Mouse (Mus musculus): Measurements from ENCODE around the gene Rec8. TPM values are rescaled to one million over a fixed set of nuclear protein-coding genes. Genes with fewer than 3 reads are reported as not detected.
A peak's percentile ranks its signal among the peaks of the same experiment; 100 is the strongest.

The Rec8 gene
- total and polyA plus RNA-seq, 3 experiments = not detected

DNA sequence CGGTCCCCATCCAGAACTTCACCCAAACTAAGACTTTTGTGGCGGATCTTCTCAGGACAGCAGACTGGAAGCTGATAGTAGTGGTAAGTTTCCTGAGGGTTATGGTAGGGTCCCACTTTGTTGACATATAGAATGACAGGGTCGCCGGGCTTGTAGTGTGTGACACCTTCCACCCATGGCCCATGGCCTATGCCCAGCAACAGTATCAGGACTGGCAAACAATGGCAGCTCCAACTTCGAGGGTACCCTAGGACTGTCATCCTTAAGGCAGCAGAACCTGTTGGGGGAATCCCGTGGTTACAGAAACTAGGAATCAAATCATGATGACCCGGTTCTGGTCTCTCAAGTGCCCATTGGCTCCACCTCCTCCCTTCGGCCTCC lies 24.8 kb downstream of the Rec8 start:
- TF ChIP-seq JUND (conservative IDR thresholded peaks at IDR 0.05; ENCODE audit: low read depth, low read length) (no peak), RAD21 (IDR thresholded peaks at IDR 0.05; ENCODE audit: low read depth, low read length) (no peak), JUN (IDR thresholded peaks at IDR 0.05; ENCODE audit: insufficient read depth, low read depth, low read length) (no peak), ETS1 (conservative IDR thresholded peaks at IDR 0.05; ENCODE audit: low read depth, low read length) (no peak), MAZ (IDR thresholded peaks at IDR 0.05; ENCODE audit: low read depth, low read length) (no peak), SMC3 (IDR thresholded peaks at IDR 0.05; ENCODE audit: low read depth, low read length) (no peak), HCFC1 (IDR thresholded peaks at IDR 0.05; ENCODE audit: low read depth, low read length) (no peak), CHD2 (IDR thresholded peaks at IDR 0.05; ENCODE audit: low read length) (no peak), BHLHE40 (IDR thresholded peaks at IDR 0.05; ENCODE audit: low read depth, low read length) (no peak), E2F4 (IDR thresholded peaks at IDR 0.05; ENCODE audit: insufficient replicate concordance, low read depth, low read length) (no peak), ELF1 (IDR thresholded peaks at IDR 0.05; ENCODE audit: low read depth, low read length) (no peak), POLR2A (IDR thresholded peaks at IDR 0.05; ENCODE audit: low read depth, low read length) (no peak)
- H3K9ac ChIP-seq (ENCODE audit: insufficient read depth, low read depth) = peak overlapping the region; percentile 74
- peaks cover 4 to 45% of the 10 kb centered on the region in 2 experiments; a peak in 2 of 4 replicates for H3K4me1 ChIP-seq (ENCODE audit: control insufficient read depth in 1 of 2, insufficient read depth in 2 of 2)
- H3K79me2 ChIP-seq (replicated peaks; ENCODE audit: control insufficient read depth, extremely low read depth, insufficient read depth, poor library complexity, severe bottlenecking) = peaks cover 38% of the 10 kb centered on the region
- H3K36me3 ChIP-seq (replicated peaks in 1 of 2; ENCODE audit: control insufficient read depth in 1 of 2, insufficient read depth in 1 of 2, low read length in 1 of 2) = peaks cover 35 to 59% of the 10 kb centered on the region in 2 experiments
- no peak for DNase-seq (ENCODE audit: extremely low read depth)
- peak overlapping the region; percentile 77 to 96 (median 93) for H3K4me3 ChIP-seq (replicated peaks in 1 of 3; ENCODE audit: low read depth in 2 of 3, low read length in 2 of 3, poor library complexity in 1 of 3)
- H3K4me2 ChIP-seq (ENCODE audit: insufficient read depth, low read depth, poor library complexity, severe bottlenecking) = peak overlapping the region; percentile 93
- H3K27me3 ChIP-seq (replicated peaks) = no peaks in the 10 kb centered on the region
- H3K27ac ChIP-seq (ENCODE audit: insufficient read depth, low read depth) = peak overlapping the region; percentile 52; the same call in 1 of the 2 replicates
- in situ Hi-C loops (cut with MboI; ENCODE audit: low pct_ligation_motif_present, low pct_unique_long_range_greater_than_20kb, low sequenced_read_pairs) (no loop called here), dilution Hi-C loops (cut with MboI; ENCODE audit: extremely low pct_ligation_motif_present, extremely low pct_unique_long_range_greater_than_20kb, low sequenced_read_pairs) (no loop called here)
- no peaks in the 10 kb centered on the region for H3K9me3 ChIP-seq (replicated peaks; ENCODE audit: low read length)

DNA sequence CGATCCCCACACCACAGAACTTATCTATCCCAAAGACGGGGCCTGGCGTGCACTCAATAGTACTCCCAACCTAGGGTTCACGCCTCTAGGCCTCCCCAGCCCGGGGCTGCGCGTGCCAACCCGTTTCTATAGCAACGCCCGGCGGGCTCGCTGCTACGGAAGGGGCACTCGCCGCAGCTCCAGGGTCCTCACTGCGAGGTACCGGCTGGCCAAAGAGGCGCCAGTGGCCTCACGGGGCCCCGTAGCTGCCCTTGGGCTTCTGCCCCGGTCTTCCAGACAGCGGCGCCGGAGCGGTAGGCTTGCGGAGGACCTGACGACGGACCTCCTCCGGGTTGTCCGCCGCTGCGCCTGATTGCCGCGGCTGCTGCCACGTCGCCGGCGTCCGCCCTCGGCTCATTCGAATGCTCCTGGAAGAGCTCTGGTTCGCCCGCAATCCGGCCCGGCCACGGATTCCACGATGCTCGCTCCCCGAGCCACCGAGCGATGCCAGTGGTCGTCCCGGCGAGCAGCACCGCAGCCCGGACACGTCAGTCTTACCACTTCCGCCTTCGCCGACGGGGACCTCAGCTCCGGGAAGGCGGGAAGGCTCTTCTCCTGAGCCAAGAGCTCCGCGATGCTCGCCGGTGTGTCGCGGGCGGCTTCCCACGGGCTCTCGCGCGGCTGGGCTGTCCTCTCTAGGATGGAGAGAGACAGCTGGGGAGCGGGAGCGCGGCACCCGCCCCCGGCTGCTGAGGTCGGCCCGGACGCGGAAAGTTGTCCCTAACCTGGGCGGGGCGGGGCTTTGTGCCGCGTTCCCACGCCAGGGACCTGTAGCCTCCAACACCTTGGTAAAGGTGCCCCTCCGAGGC lies 25.4 kb downstream of the Rec8 start, which contains the start of gene Tm9sf1:
Gene Tm9sf1 (minus strand): TSS at position 747 of the 848 bp plus-strand sequence.
- peaks cover 38% of the 10 kb centered on the region for H3K79me2 ChIP-seq (replicated peaks; ENCODE audit: control insufficient read depth, extremely low read depth, insufficient read depth, poor library complexity, severe bottlenecking)
- H3K4me2 ChIP-seq (ENCODE audit: insufficient read depth, low read depth, poor library complexity, severe bottlenecking) = peak within 1 kb of the TSS; percentile 94
- H3K27me3 ChIP-seq (replicated peaks) = no peaks in the 10 kb centered on the region
- peaks cover 4 to 45% of the 10 kb centered on the region in 2 experiments; a peak in 2 of 4 replicates for H3K4me1 ChIP-seq (ENCODE audit: control insufficient read depth in 1 of 2, insufficient read depth in 2 of 2)
- H3K4me3 ChIP-seq (replicated peaks in 1 of 3; ENCODE audit: low read depth in 2 of 3, low read length in 2 of 3, poor library complexity in 1 of 3) = peak within 1 kb of the TSS; percentile 77 to 96 (median 93)
- peak within 1 kb of the TSS; percentile 74 for H3K9ac ChIP-seq (ENCODE audit: insufficient read depth, low read depth)
- peak; percentile 75 for DNase-seq (ENCODE audit: extremely low read depth)
- dilution Hi-C loops (cut with MboI; ENCODE audit: extremely low pct_ligation_motif_present, extremely low pct_unique_long_range_greater_than_20kb, low sequenced_read_pairs) (no loop called here), in situ Hi-C loops (cut with MboI; ENCODE audit: low pct_ligation_motif_present, low pct_unique_long_range_greater_than_20kb, low sequenced_read_pairs) (no loop called here)
- peak within 1 kb of the TSS; percentile 52 for H3K27ac ChIP-seq (ENCODE audit: insufficient read depth, low read depth)
- H3K36me3 ChIP-seq (replicated peaks in 1 of 2; ENCODE audit: control insufficient read depth in 1 of 2, insufficient read depth in 1 of 2, low read length in 1 of 2) = peaks cover 28 to 53% of the 10 kb centered on the region in 2 experiments
- no peaks in the 10 kb centered on the region for H3K9me3 ChIP-seq (replicated peaks; ENCODE audit: low read length)
- TF ChIP-seq BHLHE40 (IDR thresholded peaks at IDR 0.05; ENCODE audit: low read depth, low read length) (peak; percentile 22; the same call in 1 of the 2 replicates), EP300 (IDR thresholded peaks at IDR 0.05; ENCODE audit: low read length) (no peak), CHD1 (IDR thresholded peaks at IDR 0.05; ENCODE audit: low read depth, low read length) (no peak), IRF4 (IDR thresholded peaks at IDR 0.05; ENCODE audit: low read depth, low read length) (peak; percentile 38; the same call in 1 of the 2 replicates), TCF12 (IDR thresholded peaks at IDR 0.05; ENCODE audit: low read depth, low read length) (peak; percentile 40), MAFK (IDR thresholded peaks at IDR 0.05; ENCODE audit: insufficient replicate concordance, low read length) (no peak), USF2 (conservative IDR thresholded peaks at IDR 0.05; ENCODE audit: low read depth, low read length) (no peak), ZMIZ1 (IDR thresholded peaks at IDR 0.05; ENCODE audit: low read depth, low read length) (peak; percentile 87), HCFC1 (IDR thresholded peaks at IDR 0.05; ENCODE audit: low read depth, low read length) (peak; percentile 88), ZKSCAN1 (IDR thresholded peaks at IDR 0.05; ENCODE audit: borderline replicate concordance, low read depth, low read length) (no peak), ZNF384 (IDR thresholded peaks at IDR 0.05; ENCODE audit: low read depth, low read length) (no peak), POLR2A (IDR thresholded peaks at IDR 0.05; ENCODE audit: low read depth, low read length) (peak; percentile 80), TBP (conservative IDR thresholded peaks at IDR 0.05; ENCODE audit: low read depth, low read length) (0 out of 2 replicates have a peak, but pooled peaks have one; percentile 28), CHD2 (IDR thresholded peaks at IDR 0.05; ENCODE audit: low read length) (0 out of 2 replicates have a peak, but pooled peaks have one; percentile 29), SIN3A (IDR thresholded peaks at IDR 0.05; ENCODE audit: low read length) (peak; percentile 83), KAT2A (IDR thresholded peaks at IDR 0.05; ENCODE audit: insufficient replicate concordance, low read length) (peak; percentile 80; the same call in 1 of the 2 replicates), ETS1 (conservative IDR thresholded peaks at IDR 0.05; ENCODE audit: low read depth, low read length) (0 out of 2 replicates have a peak, but pooled peaks have one; percentile 15), ELF1 (IDR thresholded peaks at IDR 0.05; ENCODE audit: low read depth, low read length) (peak; percentile 95), MEF2A (IDR thresholded peaks at IDR 0.05; ENCODE audit: borderline replicate concordance, low read depth, low read length) (peak; percentile 70), RCOR1 (conservative IDR thresholded peaks at IDR 0.05; ENCODE audit: low read depth, low read length) (no peak), MXI1 (IDR thresholded peaks at IDR 0.05; ENCODE audit: low read depth, low read length) (peak; percentile 80), MAZ (IDR thresholded peaks at IDR 0.05; ENCODE audit: low read depth, low read length) (no peak), MYC (IDR thresholded peaks at IDR 0.05; ENCODE audit: low read depth, low read length) (0 out of 2 replicates have a peak, but pooled peaks have one; percentile 34)

Measured in CH12.LX (cell line).